Mouse (Mus musculus): ENCODE results near the gene Churc1. TPM values are rescaled to one million over a fixed set of nuclear protein-coding genes. Genes with fewer than 3 reads are reported as not detected.

Churc1 gene
- polyA plus RNA-seq, 1 experiment: 62.0 TPM

DNA sequence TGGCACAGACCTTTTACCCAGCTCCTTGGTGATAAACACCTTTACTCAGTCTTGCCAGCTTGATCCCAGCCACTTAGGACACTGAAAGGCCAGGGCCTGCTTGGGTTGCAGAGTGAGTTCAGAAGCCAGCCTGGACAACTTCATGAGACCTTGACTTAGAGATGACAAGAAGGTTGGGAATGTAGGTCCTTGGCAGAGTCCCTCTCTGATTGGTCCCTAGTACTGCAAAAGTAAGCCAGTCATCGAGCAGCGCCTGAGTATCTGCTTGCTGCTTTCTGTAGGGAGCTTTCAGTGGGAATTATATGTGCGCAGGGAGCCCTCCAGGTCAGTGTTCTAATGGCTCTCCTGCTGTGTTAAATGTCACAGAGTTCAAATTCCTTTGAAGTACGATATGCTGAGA lies 9.8 kb downstream of the Churc1 start:
- Histone ChIP-seq H3K27me3 (ENCODE audit: control insufficient read depth, insufficient read depth, insufficient read length) (no peaks in the 10 kb centered on the region), H3K79me3 (ENCODE audit: low read depth) (no peaks in the 10 kb centered on the region), H3K4me3 (ENCODE audit: insufficient read depth, poor library complexity, severe bottlenecking) (no peak overlapping the region), H3K79me2 (ENCODE audit: control insufficient read depth, insufficient read depth) (no peaks in the 10 kb centered on the region), H3K36me3 (ENCODE audit: control insufficient read depth, insufficient read depth) (no peaks in the 10 kb centered on the region), H3ac (ENCODE audit: control insufficient read depth, insufficient read length, low read depth) (no peak overlapping the region)
- TF ChIP-seq CEBPB (IDR thresholded peaks at IDR 0.05; ENCODE audit: low read depth): no peak
- no peak for TF ChIP-seq CTCF (IDR thresholded peaks at IDR 0.05; ENCODE audit: control insufficient read depth, insufficient read depth, insufficient read length)

DNA sequence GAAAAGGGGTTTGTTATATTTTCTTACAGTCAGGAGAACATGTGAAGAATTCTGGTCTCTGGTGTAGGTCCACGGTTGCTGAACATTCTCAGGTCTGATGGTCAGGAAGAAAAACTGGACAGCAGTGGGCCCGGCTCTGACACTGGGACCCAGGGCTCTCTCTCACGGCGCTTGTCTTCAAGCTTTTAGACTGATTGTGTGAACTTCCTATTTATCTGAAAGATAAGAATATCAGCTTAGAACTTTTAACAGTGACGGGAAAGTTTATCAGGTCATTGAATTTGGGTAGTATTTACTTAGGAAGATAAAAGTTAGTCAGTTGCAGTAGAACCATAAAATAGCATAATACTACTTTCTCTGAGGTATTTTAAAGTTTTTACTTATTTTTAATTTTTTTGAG lies 11.6 kb downstream of the Churc1 start:
- Histone ChIP-seq H3K4me3 (ENCODE audit: insufficient read depth, poor library complexity, severe bottlenecking) (no peak overlapping the region), H3K79me3 (ENCODE audit: low read depth) (no peaks in the 10 kb centered on the region), H3K27me3 (ENCODE audit: control insufficient read depth, insufficient read depth, insufficient read length) (no peaks in the 10 kb centered on the region), H3K79me2 (ENCODE audit: control insufficient read depth, insufficient read depth) (no peaks in the 10 kb centered on the region), H3K36me3 (ENCODE audit: control insufficient read depth, insufficient read depth) (no peaks in the 10 kb centered on the region), H3ac (ENCODE audit: control insufficient read depth, insufficient read length, low read depth) (no peak overlapping the region)
- TF ChIP-seq MYOG (IDR thresholded peaks at IDR 0.05; ENCODE audit: control insufficient read depth, extremely low read depth, insufficient read length): no peak
- TF ChIP-seq USF1 (IDR thresholded peaks at IDR 0.05; ENCODE audit: low read depth): no peak
- TF ChIP-seq CEBPB (IDR thresholded peaks at IDR 0.05; ENCODE audit: low read depth): no peak
- TF ChIP-seq MAX (IDR thresholded peaks at IDR 0.05): no peak
- no peak for TF ChIP-seq MYOD1 (IDR thresholded peaks at IDR 0.05; ENCODE audit: control insufficient read depth, insufficient read length, low read depth)
- no peak for TF ChIP-seq CTCF (IDR thresholded peaks at IDR 0.05; ENCODE audit: control insufficient read depth, insufficient read depth, insufficient read length)
- TF ChIP-seq FOSL1 (IDR thresholded peaks at IDR 0.05; ENCODE audit: insufficient read depth, low read length, poor library complexity, severe bottlenecking): no peak

DNA sequence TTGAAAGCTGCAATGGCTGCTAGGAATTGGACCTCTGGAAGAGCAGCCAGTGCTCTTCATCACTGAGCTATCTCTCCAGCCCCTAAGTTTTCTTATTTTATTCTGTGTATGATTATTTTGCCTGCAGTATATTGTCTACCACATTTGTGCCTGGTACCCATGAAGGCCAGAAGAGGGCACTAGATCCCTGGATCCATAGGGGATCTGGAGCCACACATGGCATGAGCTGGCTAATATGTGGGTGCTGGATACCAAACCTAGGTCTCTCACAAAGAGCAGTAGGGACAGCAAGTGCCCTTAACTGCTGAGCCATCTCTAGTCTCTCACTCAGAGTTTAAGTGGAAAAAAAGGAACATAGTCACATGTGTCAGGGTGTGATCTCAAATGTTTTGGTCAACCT lies 12.5 kb downstream of the Churc1 start:
- H3ac ChIP-seq (ENCODE audit: control insufficient read depth, insufficient read length, low read depth): no peak overlapping the region
- no peaks in the 10 kb centered on the region for H3K27me3 ChIP-seq (ENCODE audit: control insufficient read depth, insufficient read depth, insufficient read length)
- H3K4me3 ChIP-seq (ENCODE audit: insufficient read depth, poor library complexity, severe bottlenecking): no peak overlapping the region
- TF ChIP-seq CTCF (IDR thresholded peaks at IDR 0.05; ENCODE audit: control insufficient read depth, insufficient read depth, insufficient read length): no peak
- TF ChIP-seq CEBPB (IDR thresholded peaks at IDR 0.05; ENCODE audit: low read depth): no peak
- TF ChIP-seq FOSL1 (IDR thresholded peaks at IDR 0.05; ENCODE audit: insufficient read depth, low read length, poor library complexity, severe bottlenecking): no peak
- TF ChIP-seq USF1 (IDR thresholded peaks at IDR 0.05; ENCODE audit: low read depth): no peak
- no peak for TF ChIP-seq MYOG (IDR thresholded peaks at IDR 0.05; ENCODE audit: control insufficient read depth, extremely low read depth, insufficient read length)
- no peak for TF ChIP-seq MYOD1 (IDR thresholded peaks at IDR 0.05; ENCODE audit: control insufficient read depth, insufficient read length, low read depth)
- H3K79me2 ChIP-seq (ENCODE audit: control insufficient read depth, insufficient read depth): no peaks in the 10 kb centered on the region
- H3K36me3 ChIP-seq (ENCODE audit: control insufficient read depth, insufficient read depth): no peaks in the 10 kb centered on the region
- H3K79me3 ChIP-seq (ENCODE audit: low read depth): no peaks in the 10 kb centered on the region

DNA sequence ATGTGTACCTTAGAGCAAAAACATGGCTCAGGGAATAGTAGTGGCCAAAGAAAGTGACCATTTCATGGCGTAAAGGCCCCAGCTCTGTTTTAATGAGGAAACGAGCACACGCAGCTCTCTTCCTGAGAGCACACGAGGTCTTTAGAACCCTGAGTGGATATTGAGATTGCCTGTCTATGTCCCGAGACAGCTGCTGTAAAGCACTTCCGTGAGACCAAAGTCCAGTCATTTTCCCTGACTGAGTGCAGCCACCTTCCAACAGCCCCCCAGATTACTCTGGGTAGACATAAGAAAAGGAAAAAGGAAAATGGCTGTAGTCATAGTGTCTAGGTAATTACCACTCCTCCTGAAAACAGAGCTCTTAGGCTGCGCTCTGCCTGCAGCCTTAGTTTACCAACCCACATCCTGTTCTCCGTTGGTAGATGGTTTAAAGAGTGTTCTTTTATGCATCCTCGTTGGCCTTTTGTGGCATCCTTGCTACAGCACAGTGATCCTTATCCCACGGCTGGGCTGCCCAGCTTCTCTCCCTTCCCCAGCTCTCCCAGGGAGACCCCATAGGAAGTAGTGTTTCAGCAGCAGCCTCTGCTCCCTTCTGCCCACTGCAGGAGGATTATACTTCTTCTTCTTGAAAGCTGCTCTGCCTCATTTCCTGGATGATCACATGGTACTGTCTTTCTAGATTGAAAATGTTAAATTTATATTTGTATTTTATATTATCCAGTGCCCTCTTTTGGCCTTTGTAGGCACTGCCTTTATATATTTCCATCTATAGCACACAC lies 13.2 kb downstream of the Churc1 start:
- Histone ChIP-seq H3K79me3 (ENCODE audit: low read depth) (no peaks in the 10 kb centered on the region), H3K36me3 (ENCODE audit: control insufficient read depth, insufficient read depth) (no peaks in the 10 kb centered on the region), H3ac (ENCODE audit: control insufficient read depth, insufficient read length, low read depth) (no peak overlapping the region), H3K79me2 (ENCODE audit: control insufficient read depth, insufficient read depth) (no peaks in the 10 kb centered on the region), H3K4me3 (ENCODE audit: insufficient read depth, poor library complexity, severe bottlenecking) (no peak overlapping the region), H3K27me3 (ENCODE audit: control insufficient read depth, insufficient read depth, insufficient read length) (no peaks in the 10 kb centered on the region)
- TF ChIP-seq MAX (IDR thresholded peaks at IDR 0.05) (no peak), MYOG (IDR thresholded peaks at IDR 0.05; ENCODE audit: control insufficient read depth, extremely low read depth, insufficient read length) (no peak), MYOD1 (IDR thresholded peaks at IDR 0.05; ENCODE audit: control insufficient read depth, insufficient read length, low read depth) (no peak), CTCF (IDR thresholded peaks at IDR 0.05; ENCODE audit: control insufficient read depth, insufficient read depth, insufficient read length) (no peak), USF1 (IDR thresholded peaks at IDR 0.05; ENCODE audit: low read depth) (no peak), FOSL1 (IDR thresholded peaks at IDR 0.05; ENCODE audit: insufficient read depth, low read length, poor library complexity, severe bottlenecking) (no peak), CEBPB (IDR thresholded peaks at IDR 0.05; ENCODE audit: low read depth) (no peak)

DNA sequence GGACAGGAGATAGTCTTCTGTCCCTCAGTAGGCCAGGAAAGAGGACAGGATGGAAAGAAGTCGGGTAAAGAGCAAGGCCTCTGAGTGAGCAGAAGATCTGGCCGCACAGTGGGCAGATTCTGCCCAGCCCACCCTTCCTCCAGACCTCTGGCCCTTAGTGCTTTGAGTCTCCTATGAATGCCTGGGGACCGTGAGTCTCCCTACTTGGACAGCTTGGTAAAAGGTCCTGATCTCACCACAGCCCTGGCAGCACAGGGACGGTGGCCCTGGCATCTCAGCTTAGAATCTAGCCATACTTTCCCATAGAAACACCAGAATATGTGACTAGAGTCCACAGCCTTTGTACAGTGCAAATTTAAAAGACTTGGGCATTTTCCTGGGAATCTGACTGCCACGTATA lies 14.6 kb downstream of the Churc1 start:
- no peaks in the 10 kb centered on the region for H3K27me3 ChIP-seq (ENCODE audit: control insufficient read depth, insufficient read depth, insufficient read length)
- no peak overlapping the region for H3ac ChIP-seq (ENCODE audit: control insufficient read depth, insufficient read length, low read depth)
- H3K4me3 ChIP-seq (ENCODE audit: insufficient read depth, poor library complexity, severe bottlenecking): no peak overlapping the region
- H3K79me2 ChIP-seq (ENCODE audit: control insufficient read depth, insufficient read depth): no peaks in the 10 kb centered on the region
- no peaks in the 10 kb centered on the region for H3K79me3 ChIP-seq (ENCODE audit: low read depth)
- TF ChIP-seq MAX (IDR thresholded peaks at IDR 0.05) (no peak), CEBPB (IDR thresholded peaks at IDR 0.05; ENCODE audit: low read depth) (no peak), MYOD1 (IDR thresholded peaks at IDR 0.05; ENCODE audit: control insufficient read depth, insufficient read length, low read depth) (no peak), CTCF (IDR thresholded peaks at IDR 0.05; ENCODE audit: control insufficient read depth, insufficient read depth, insufficient read length) (no peak), FOSL1 (IDR thresholded peaks at IDR 0.05; ENCODE audit: insufficient read depth, low read length, poor library complexity, severe bottlenecking) (no peak), MYOG (IDR thresholded peaks at IDR 0.05; ENCODE audit: control insufficient read depth, extremely low read depth, insufficient read length) (no peak)
- H3K36me3 ChIP-seq (ENCODE audit: control insufficient read depth, insufficient read depth): no peaks in the 10 kb centered on the region
